Mouse (Mus musculus): ENCODE measurements around the gene Lyve1.

Gene Lyve1

GRCm38 (mm10) chr7:110853611-110854010 is 9.4 kb downstream of the Lyve1 start:
- DNase-seq (ENCODE audit: low spot score in 2 of 2), result no peak

GRCm38 (mm10) chr7:110851541-110852203 is 11.4 kb downstream of the Lyve1 start:
- no peak for DNase-seq (ENCODE audit: low spot score in 2 of 2)

- DNase-seq (ENCODE audit: low spot score in 2 of 2), result no peak
Observed at GRCm38 (mm10) chr7:110848371-110848770, 14.7 kb downstream of the Lyve1 start.

GRCm38 (mm10) chr7:110847321-110847720 is 15.7 kb downstream of the Lyve1 start:
- no peak for DNase-seq (ENCODE audit: low spot score in 2 of 2)

- DNase-seq (ENCODE audit: low spot score in 2 of 2), result peak; percentile 85 to 92
Observed at GRCm38 (mm10) chr7:110843916-110844874, 18.8 kb downstream of the Lyve1 start, which contains the start of gene Rnf141. Gene Rnf141 (minus strand): TSS chr7:110844457.

- DNase-seq (ENCODE audit: low spot score in 2 of 2), result no peak
Observed at GRCm38 (mm10) chr7:110840332-110840731, 22.7 kb downstream of the Lyve1 start.

GRCm38 (mm10) chr7:110834522-110834921 is 28.5 kb downstream of the Lyve1 start:
- no peak for DNase-seq (ENCODE audit: low spot score in 2 of 2)

- no peak for DNase-seq (ENCODE audit: low spot score in 2 of 2)
Observed at GRCm38 (mm10) chr7:110834018-110834417, 29.0 kb downstream of the Lyve1 start.

- no peak for DNase-seq (ENCODE audit: low spot score in 2 of 2)
Observed at GRCm38 (mm10) chr7:110833024-110833423, 30.0 kb downstream of the Lyve1 start.

- no peak for DNase-seq (ENCODE audit: low spot score in 2 of 2)
Observed at GRCm38 (mm10) chr7:110823995-110824953, 38.8 kb downstream of the Lyve1 start.

GRCm38 (mm10) chr7:110823593-110823992 is 39.4 kb downstream of the Lyve1 start:
- DNase-seq (ENCODE audit: low spot score in 2 of 2), result no peak

GRCm38 (mm10) chr7:110823076-110823475 is 40.0 kb downstream of the Lyve1 start:
- DNase-seq (ENCODE audit: low spot score in 2 of 2), result no peak

- DNase-seq (ENCODE audit: low spot score in 2 of 2), result no peak
Observed at GRCm38 (mm10) chr7:110822055-110822454, 41.0 kb downstream of the Lyve1 start.

- no peak for DNase-seq (ENCODE audit: low spot score in 2 of 2)
Observed at GRCm38 (mm10) chr7:110821653-110822052, 41.4 kb downstream of the Lyve1 start.

- no peak for DNase-seq (ENCODE audit: low spot score in 2 of 2)
Observed at GRCm38 (mm10) chr7:110821068-110821467, 42.0 kb downstream of the Lyve1 start.

- no peak for DNase-seq (ENCODE audit: low spot score in 2 of 2)
Observed at GRCm38 (mm10) chr7:110818787-110819350, 44.2 kb downstream of the Lyve1 start.

- DNase-seq (ENCODE audit: low spot score in 2 of 2), result peak in 1 of 2 experiments; percentile 45
Observed at GRCm38 (mm10) chr7:110818206-110818605, 44.8 kb downstream of the Lyve1 start.

GRCm38 (mm10) chr7:110816037-110816436 is 47.0 kb downstream of the Lyve1 start:
- DNase-seq (ENCODE audit: low spot score in 2 of 2), result no peak

GRCm38 (mm10) chr7:110813983-110814382 is 49.1 kb downstream of the Lyve1 start:
- DNase-seq (ENCODE audit: low spot score in 2 of 2), result no peak

GRCm38 (mm10) chr7:110811529-110811928 is 51.5 kb downstream of the Lyve1 start:
- no peak for DNase-seq (ENCODE audit: low spot score in 2 of 2)

- no peak for DNase-seq (ENCODE audit: low spot score in 2 of 2)
Observed at GRCm38 (mm10) chr7:110810995-110811394, 52.0 kb downstream of the Lyve1 start.

Measured in urinary bladder, postnatal 36 days (tissue).